Mouse (Mus musculus): ENCODE measurements at regions not wholly inside any gene's neighbourhood (a gene's known extent, or its start where the extent isn't known, plus 50 kb on each side); places are given as distances from the start of the nearest gene placed in this dataset.

GRCm38 (mm10) chr8:115953783-115954470 is 246.3 kb upstream of the Maf start:
- TF ChIP-seq CTCF (IDR thresholded peaks at IDR 0.05 in 2 of 3, conservative IDR thresholded peaks at IDR 0.05 in 1 of 3; ENCODE audit: control insufficient read depth in 1 of 3, insufficient read depth in 1 of 3, low read depth in 2 of 3, low read length in 3 of 3, poor library complexity in 1 of 3, severe bottlenecking in 1 of 3) (no peak), JUND (IDR thresholded peaks at IDR 0.05; ENCODE audit: low read depth, low read length) (no peak), GATA1 (IDR thresholded peaks at IDR 0.05; ENCODE audit: low read depth, low read length) (no peak)

Measured in MEL (cell line).